Mouse (Mus musculus): ENCODE data around the gene Eif3g.

DNA sequence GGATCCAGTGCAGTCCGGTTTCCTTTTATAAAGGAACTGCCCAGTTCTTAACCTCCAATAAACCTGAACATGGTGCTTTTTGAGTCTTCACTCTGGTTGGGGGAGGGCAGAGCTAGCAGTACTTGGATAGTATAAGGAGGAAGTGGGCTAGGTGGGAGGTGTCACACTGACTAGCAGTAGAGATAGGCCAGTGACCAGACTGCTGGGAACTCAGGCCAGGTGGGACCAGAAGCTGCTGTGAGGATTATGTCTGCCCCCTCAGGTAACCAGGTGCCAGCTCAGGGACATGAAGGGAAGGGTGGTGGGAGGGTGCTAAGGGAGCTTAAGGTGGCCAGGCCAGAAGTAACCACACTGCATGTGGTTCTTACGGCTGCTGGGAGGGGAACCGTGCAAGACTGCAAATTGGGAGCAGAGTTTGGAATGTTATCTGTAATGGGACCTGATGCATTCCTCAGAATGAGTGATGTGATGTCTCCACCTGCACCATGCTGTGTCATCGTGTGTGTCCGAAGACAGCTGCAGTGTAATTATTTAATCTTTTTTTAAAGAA is 6.2 kb downstream of the Eif3g start:
- TF ChIP-seq CTCF (IDR thresholded peaks at IDR 0.05; ENCODE audit: extremely low read depth, insufficient read depth, insufficient read length, insufficient replicate concordance) (no peak), POLR2A (IDR thresholded peaks at IDR 0.05; ENCODE audit: low read depth, low read length) (no peak)
